Mouse (Mus musculus) A20 (cell line): ENCODE data around the gene Tgm3.

Experiments
- DNase-seq: peaks from one replicate; pipeline ENCODE4 v3.0.0-alpha.2; 2011; ENCODE audit warnings: low read depth, low spot score

The Tgm3 gene

GRCm38 (mm10) chr2:130070396-130070795 is 58.2 kb downstream of the Tgm3 start:
- DNase-seq = no peak
